Mouse (Mus musculus) cortical plate, adult 2 months (tissue): ENCODE data around the gene Dock10.

ENCODE experiments used
- CTCF ChIP-seq: fragments of 200-500 bp; IDR thresholded peaks from 2 replicates; pipeline ENCODE4 v1.5.1; 2011; ENCODE audit warnings: mild to moderate bottlenecking, control low read depth, low read length; ENCODE audit not compliant: insufficient read depth; ENCODE audit errors: extremely low read depth
- POLR2A ChIP-seq: fragments of 200-500 bp; IDR thresholded peaks from 2 replicates; pipeline ENCODE4 v1.6.1; 2011; ENCODE audit warnings: mild to moderate bottlenecking, low read length, control low read depth; ENCODE audit not compliant: insufficient read depth; ENCODE audit errors: extremely low read depth

DNA sequence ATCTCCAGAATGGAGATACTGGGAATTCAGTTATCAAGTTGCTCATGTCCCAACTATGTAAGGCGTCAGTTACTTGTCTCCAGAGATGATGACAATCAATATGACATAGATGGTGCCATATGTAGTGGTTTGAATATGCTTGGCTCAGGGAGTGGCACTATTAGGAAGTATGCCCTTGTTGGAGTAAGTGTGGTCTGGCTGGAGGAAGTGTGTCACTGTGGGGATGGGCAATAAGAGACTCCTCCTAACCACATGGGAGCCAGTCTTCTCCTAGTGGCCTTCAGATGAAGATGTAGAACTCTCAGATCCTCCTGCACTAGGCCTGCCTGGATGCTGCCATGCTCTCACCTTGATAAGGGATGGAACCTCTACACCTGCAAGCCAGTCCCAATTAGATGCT lies 44.4 kb downstream of the Dock10 start:
- TF ChIP-seq CTCF, result no peak
- TF ChIP-seq POLR2A, result no peak
